Mouse (Mus musculus) fibroblast of lung, adult 2 months (primary cell): ENCODE results near the gene Isg15.
"Not testable (repeated sequence)": the region's sequence is repeated elsewhere in the genome, so short reads cannot be mapped to it uniquely, and the experiment has no call there.

Source experiments
- DNase-seq: peaks from one replicate; pipeline ENCODE4 v3.0.0-alpha.2; 2011; ENCODE audit warnings: low read depth

Isg15 gene

DNA sequence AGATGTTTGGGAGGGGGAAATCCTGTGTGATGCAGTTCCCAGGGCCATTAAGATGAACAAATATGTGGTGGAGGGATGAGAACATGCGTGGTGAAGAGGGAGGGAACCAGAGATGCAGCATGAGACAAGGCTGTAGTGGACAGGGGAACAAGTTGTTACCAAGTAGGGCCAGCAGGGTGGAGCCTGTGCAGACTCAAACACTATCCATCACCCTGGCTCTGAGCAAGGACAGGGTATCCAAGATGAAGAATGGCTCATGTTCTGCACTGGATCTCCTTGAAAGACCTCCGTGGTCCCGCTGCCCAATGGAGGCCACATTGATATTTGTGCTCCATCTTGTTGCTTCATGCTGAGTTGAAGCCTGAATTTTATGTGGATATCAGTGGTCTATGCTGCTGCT is 45.8 kb downstream of the Isg15 start:
- no peak for DNase-seq

DNA sequence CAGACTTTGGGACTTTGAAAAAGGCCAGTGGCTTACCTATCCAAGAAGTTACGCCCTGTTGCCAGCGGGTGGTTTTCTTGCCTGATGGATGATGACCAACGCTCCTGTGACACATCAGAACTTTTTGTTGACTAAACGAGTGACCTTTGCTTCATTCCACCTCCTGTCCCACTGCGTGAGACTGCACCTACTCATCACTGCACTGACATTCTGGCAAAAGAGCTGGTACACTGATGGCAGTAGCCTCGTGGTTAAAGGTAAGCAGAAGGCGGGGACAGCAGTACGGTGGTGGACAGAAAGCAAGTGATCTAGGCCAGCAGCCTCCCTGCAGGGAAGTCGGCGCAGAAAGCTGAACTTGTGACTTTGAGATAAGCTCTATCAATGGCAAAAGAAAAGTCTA is 49.7 kb downstream of the Isg15 start:
- not testable (repeated sequence) for DNase-seq
